ENCODE assay signal across 11 mouse cellular contexts in genomic region chr6:38759186-38759585, GRCm38 (mm10).
"Had no signal": no experiment of that assay in that cellular context is flagged by ENCODE, and none has a peak within 500 bp of the region (broad histone marks: within the 10 kb centered on the region; RNA-seq: fewer than 3 reads in every experiment).

No protein-coding gene starts in this region.

- H3K36me3 ChIP-seq: neural tube, embryonic 15.5 days had no signal

- H3K4me3 ChIP-seq: kidney, embryonic 15.5 days; limb, embryonic 12.5 days; liver, embryonic 13.5 days; midbrain, embryonic 10.5 days; myocyte; neural tube, embryonic 15.5 days had no signal

- H3K9ac ChIP-seq: kidney, embryonic 15.5 days; limb, embryonic 12.5 days; liver, embryonic 13.5 days; liver, postnatal 0 days; neural tube, embryonic 15.5 days had no signal

- H3K4me2 ChIP-seq: kidney, embryonic 15.5 days; limb, embryonic 12.5 days; liver, embryonic 13.5 days; neural tube, embryonic 15.5 days had no signal

- H3K9me3 ChIP-seq: kidney, embryonic 15.5 days; limb, embryonic 12.5 days; liver, embryonic 13.5 days; midbrain, embryonic 10.5 days; neural tube, embryonic 15.5 days had no signal

- DNase-seq: kidney, adult 18-20 months; liver; liver, embryonic 13.5 days; liver, postnatal 0 days; lung, postnatal 36 days; thymus, postnatal 14 days had no signal

- H3K27ac ChIP-seq: limb, embryonic 12.5 days; liver, embryonic 13.5 days; midbrain, embryonic 10.5 days had no signal

- ATAC-seq: liver, postnatal 0 days had no signal

- H3K27me3 ChIP-seq: kidney, embryonic 15.5 days; limb, embryonic 12.5 days; liver, embryonic 13.5 days; neural tube, embryonic 15.5 days had no signal
